Mouse (Mus musculus): ENCODE results near the gene Tmem25. TPM values are rescaled to one million over a fixed set of nuclear protein-coding genes. Genes with fewer than 3 reads are reported as not detected.

Tmem25 gene
- 4.2 and 4.9 TPM in 2 replicates for polyA plus RNA-seq (2015; fragmentation: Nextera tagmentation; extraction: Ambion mirVana)

GRCm38 (mm10) chr9:44799102-44799957, at the start of gene Tmem25:
Gene Tmem25, minus strand, starts transcription at chr9:44799307.
- 0 out of 2 replicates have a peak, but pooled peaks cover 6% of the 10 kb centered on the region for H3K4me1 ChIP-seq (replicated peaks; ENCODE audit: control insufficient read depth, insufficient read depth, low read length)
- H3K27ac ChIP-seq (ENCODE audit: low read depth, low read length), result peak within 1 kb of the TSS; percentile 94
- under 1% methylated on average over 75 of the region's 75 CpGs for WGBS
- H3K4me2 ChIP-seq (replicated peaks; ENCODE audit: low read depth), result peak within 1 kb of the TSS; percentile 87
- H3K4me3 ChIP-seq (ENCODE audit: low read depth, low read length), result peak within 1 kb of the TSS; percentile 47
- TF ChIP-seq CTCF (IDR thresholded peaks at IDR 0.05; ENCODE audit: low read depth), result no peak
- no peaks in the 10 kb centered on the region for H3K9me3 ChIP-seq (ENCODE audit: control insufficient read depth)
- ATAC-seq, result peak; percentile 93
- peak within 1 kb of the TSS; percentile 62 for H3K9ac ChIP-seq (ENCODE audit: low read depth, low read length)
- H3K36me3 ChIP-seq (ENCODE audit: control insufficient read depth, insufficient read depth), result no peaks in the 10 kb centered on the region; the same call in 1 of the 2 replicates
- no peaks in the 10 kb centered on the region for H3K27me3 ChIP-seq (replicated peaks; ENCODE audit: control insufficient read depth, insufficient read depth, low read length)

- Histone ChIP-seq H3K27me3 (replicated peaks; ENCODE audit: control insufficient read depth, insufficient read depth, low read length) (no peaks in the 10 kb centered on the region), H3K36me3 (ENCODE audit: control insufficient read depth, insufficient read depth) (peaks cover 70% of the 10 kb centered on the region), H3K9ac (ENCODE audit: low read depth, low read length) (no peak overlapping the region), H3K4me3 (ENCODE audit: low read depth, low read length) (no peak overlapping the region), H3K4me2 (replicated peaks; ENCODE audit: low read depth) (no peak overlapping the region), H3K9me3 (ENCODE audit: control insufficient read depth) (no peaks in the 10 kb centered on the region), H3K27ac (ENCODE audit: low read depth, low read length) (no peak overlapping the region), H3K4me1 (replicated peaks; ENCODE audit: control insufficient read depth, insufficient read depth, low read length) (no peaks in the 10 kb centered on the region)
- no peak for ATAC-seq
- 83% methylated on average over 6 of the region's 6 CpGs for WGBS
- no peak for TF ChIP-seq CTCF (IDR thresholded peaks at IDR 0.05; ENCODE audit: low read depth)
Measured at GRCm38 (mm10) chr9:44847446-44847845, 48.3 kb upstream of the Tmem25 start.

- 81% methylated on average over 10 of the region's 10 CpGs for WGBS
- Histone ChIP-seq H3K4me2 (replicated peaks; ENCODE audit: low read depth) (no peak overlapping the region), H3K27ac (ENCODE audit: low read depth, low read length) (no peak overlapping the region), H3K9me3 (ENCODE audit: control insufficient read depth) (no peaks in the 10 kb centered on the region), H3K9ac (ENCODE audit: low read depth, low read length) (no peak overlapping the region), H3K36me3 (ENCODE audit: control insufficient read depth, insufficient read depth) (peaks cover 60% of the 10 kb centered on the region), H3K27me3 (replicated peaks; ENCODE audit: control insufficient read depth, insufficient read depth, low read length) (no peaks in the 10 kb centered on the region), H3K4me3 (ENCODE audit: low read depth, low read length) (no peak overlapping the region), H3K4me1 (replicated peaks; ENCODE audit: control insufficient read depth, insufficient read depth, low read length) (no peaks in the 10 kb centered on the region)
- peak; percentile 78 for TF ChIP-seq CTCF (IDR thresholded peaks at IDR 0.05; ENCODE audit: low read depth)
- ATAC-seq, result no peak
Measured at GRCm38 (mm10) chr9:44841241-44841640, 42.1 kb upstream of the Tmem25 start.

GRCm38 (mm10) chr9:44836439-44836838, 37.3 kb upstream of the Tmem25 start:
- Histone ChIP-seq H3K9ac (ENCODE audit: low read depth, low read length) (no peak overlapping the region), H3K4me1 (replicated peaks; ENCODE audit: control insufficient read depth, insufficient read depth, low read length) (no peaks in the 10 kb centered on the region), H3K27me3 (replicated peaks; ENCODE audit: control insufficient read depth, insufficient read depth, low read length) (no peaks in the 10 kb centered on the region), H3K9me3 (ENCODE audit: control insufficient read depth) (no peaks in the 10 kb centered on the region), H3K4me3 (ENCODE audit: low read depth, low read length) (no peak overlapping the region), H3K4me2 (replicated peaks; ENCODE audit: low read depth) (no peak overlapping the region), H3K27ac (ENCODE audit: low read depth, low read length) (no peak overlapping the region), H3K36me3 (ENCODE audit: control insufficient read depth, insufficient read depth) (peaks cover 64% of the 10 kb centered on the region)
- WGBS, result 46% methylated on average over 7 of the region's 7 CpGs
- TF ChIP-seq CTCF (IDR thresholded peaks at IDR 0.05; ENCODE audit: low read depth), result peak; percentile 86
- no peak for ATAC-seq

GRCm38 (mm10) chr9:44832356-44832755, 33.2 kb upstream of the Tmem25 start:
- Histone ChIP-seq H3K4me3 (ENCODE audit: low read depth, low read length) (no peak overlapping the region), H3K4me2 (replicated peaks; ENCODE audit: low read depth) (no peak overlapping the region), H3K27me3 (replicated peaks; ENCODE audit: control insufficient read depth, insufficient read depth, low read length) (no peaks in the 10 kb centered on the region), H3K9ac (ENCODE audit: low read depth, low read length) (no peak overlapping the region), H3K9me3 (ENCODE audit: control insufficient read depth) (no peaks in the 10 kb centered on the region), H3K27ac (ENCODE audit: low read depth, low read length) (no peak overlapping the region), H3K4me1 (replicated peaks; ENCODE audit: control insufficient read depth, insufficient read depth, low read length) (no peaks in the 10 kb centered on the region), H3K36me3 (ENCODE audit: control insufficient read depth, insufficient read depth) (peaks cover 88% of the 10 kb centered on the region)
- no peak for ATAC-seq
- WGBS, result 78% methylated on average over 4 of the region's 4 CpGs
- TF ChIP-seq CTCF (IDR thresholded peaks at IDR 0.05; ENCODE audit: low read depth), result no peak

GRCm38 (mm10) chr9:44830506-44830905, 31.4 kb upstream of the Tmem25 start:
- WGBS, result 76% methylated on average over 2 of the region's 2 CpGs
- no peak overlapping the region for H3K4me2 ChIP-seq (replicated peaks; ENCODE audit: low read depth)
- peaks cover 94% of the 10 kb centered on the region for H3K36me3 ChIP-seq (ENCODE audit: control insufficient read depth, insufficient read depth)
- no peak overlapping the region for H3K9ac ChIP-seq (ENCODE audit: low read depth, low read length)
- ATAC-seq, result no peak
- H3K4me3 ChIP-seq (ENCODE audit: low read depth, low read length), result no peak overlapping the region
- H3K4me1 ChIP-seq (replicated peaks; ENCODE audit: control insufficient read depth, insufficient read depth, low read length), result no peaks in the 10 kb centered on the region
- H3K27ac ChIP-seq (ENCODE audit: low read depth, low read length), result no peak overlapping the region
- no peaks in the 10 kb centered on the region for H3K9me3 ChIP-seq (ENCODE audit: control insufficient read depth)
- TF ChIP-seq CTCF (IDR thresholded peaks at IDR 0.05; ENCODE audit: low read depth), result no peak
- H3K27me3 ChIP-seq (replicated peaks; ENCODE audit: control insufficient read depth, insufficient read depth, low read length), result no peaks in the 10 kb centered on the region
